Mouse (Mus musculus) lung, adult 2 months (tissue): Measurements from ENCODE around the gene Cdipt. TPM values are rescaled to one million over a fixed set of nuclear protein-coding genes. Genes with fewer than 3 reads are reported as not detected.

Source experiments
- DNase-seq: peaks from one replicate; pipeline ENCODE4 v3.0.0; 2022
- H3K4me1 ChIP-seq: fragments of 200-500 bp; 2 replicates; pipeline ENCODE4 v1.6.1; 2011; ENCODE audit warnings: low read length; ENCODE audit not compliant: control insufficient read depth, insufficient read depth
- H3K4me3 ChIP-seq: fragments of 200-500 bp; replicated peaks from 2 replicates; pipeline ENCODE3; 2011; ENCODE audit warnings: low read depth, mild to moderate bottlenecking, control low read depth, low read length; ENCODE audit errors: extremely low read depth
- CTCF ChIP-seq: fragments of 200-500 bp; IDR thresholded peaks from 2 replicates; pipeline ENCODE4 v1.5.1; 2011; ENCODE audit warnings: mild to moderate bottlenecking, low read length, control low read depth; ENCODE audit not compliant: insufficient read depth
- POLR2A ChIP-seq: fragments of 200-500 bp; IDR thresholded peaks from 2 replicates; pipeline ENCODE4 v1.6.1; 2011; ENCODE audit warnings: low read depth, mild to moderate bottlenecking, control low read depth, low read length, borderline replicate concordance; ENCODE audit errors: extremely low read depth
- WGBS: fragments of 180-500 bp; shearing (Covaris S2); methylation state at CpG from one replicate; pipeline ENCODE4 v1.1.7; 2018; 5-methylcytosine and 5-hydroxymethylcytosine counted together
- polyA plus RNA-seq: library from polyadenylated mRNA; depleted of rRNA; stranded (reverse); fragments of >200 nt; gene quantifications from 2 replicates; pipeline ENCODE4 v1.2.3, GENCODE M21; 2012; rRNA removed

Cdipt gene
- polyA plus RNA-seq, 1 experiment: 332 TPM

DNA sequence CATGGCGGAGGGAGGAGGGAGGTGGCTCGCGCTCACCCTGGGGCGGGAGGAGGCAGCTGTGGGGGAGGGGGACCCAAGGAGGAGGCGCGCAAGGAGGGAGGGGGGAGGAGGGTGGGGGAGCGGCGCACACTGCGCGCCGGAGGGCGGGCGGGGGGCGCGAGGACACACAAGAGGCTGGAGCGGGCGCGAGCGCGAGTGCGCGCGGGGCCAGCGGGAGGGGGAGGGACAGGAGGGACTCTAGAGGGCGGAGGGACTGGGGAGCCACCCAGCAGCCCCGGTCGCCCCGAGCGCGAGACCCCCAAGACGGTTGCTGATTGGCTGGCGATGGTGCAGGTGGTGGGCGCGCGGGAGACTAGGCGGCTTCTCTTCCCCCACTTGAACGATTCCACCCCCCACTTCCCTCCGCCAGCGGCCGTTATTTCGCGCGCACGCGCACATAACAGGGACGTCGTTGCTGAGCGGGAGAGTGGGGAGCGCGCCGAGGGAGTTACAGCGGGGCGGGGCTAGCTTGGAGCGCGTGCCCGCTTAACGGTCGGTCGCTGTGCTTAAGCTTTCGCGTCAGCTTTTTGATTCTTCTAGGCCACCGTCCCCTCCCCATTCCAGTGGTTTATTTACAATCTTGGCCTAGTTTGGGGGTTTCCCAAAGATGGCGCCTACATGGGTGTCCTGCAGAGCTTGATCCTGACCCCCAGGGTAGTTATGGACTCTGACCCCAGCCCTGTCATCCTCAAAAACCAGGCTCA, 51.4 kb downstream of the Cdipt start, which contains the start of gene Maz:
Gene Maz (minus strand): TSS at position 54 of the 743 bp plus-strand sequence.
- peak within 1 kb of the TSS; percentile 73 for H3K4me3 ChIP-seq
- peaks cover 11% of the 10 kb centered on the region; the same call in 1 of the 2 replicates for H3K4me1 ChIP-seq
- peak; percentile 99 for DNase-seq
- TF ChIP-seq CTCF (no peak), POLR2A (peak; percentile 88; the same call in 1 of the 2 replicates)
- WGBS: under 1% methylated on average over 60 of the region's 63 CpGs

- TF ChIP-seq CTCF: no peak
- TF ChIP-seq POLR2A: no peak
- Histone ChIP-seq H3K4me1 (peaks cover 11% of the 10 kb centered on the region; the same call in 1 of the 2 replicates), H3K4me3 (peak overlapping the region; percentile 55)
- DNase-seq: no peak
- 53% methylated on average over 8 of the region's 8 CpGs for WGBS
Observed at GRCm38 (mm10) chr7:127027885-127028284, 52.2 kb downstream of the Cdipt start.

Other genes with a start within 250 kb of the Cdipt start
- 500 and 548 TPM in 2 replicates for gene Mapk3, start 216.3 kb upstream of the Cdipt start, polyA plus RNA-seq
- 18.4 and 35.7 TPM in 2 replicates for gene Gdpd3, start 209.6 kb upstream of the Cdipt start, polyA plus RNA-seq
- gene Ypel3, start 199.0 kb upstream of the Cdipt start, polyA plus RNA-seq: 390 and 597 TPM in 2 replicates
- gene Tbx6, start 194.4 kb upstream of the Cdipt start, polyA plus RNA-seq: 8.7 and 9.5 TPM in 2 replicates
- 135 and 156 TPM in 2 replicates for gene Ppp4c, start 183.4 kb upstream of the Cdipt start, polyA plus RNA-seq
- 11.9 and 13.3 TPM in 2 replicates for gene Fam57b, start 178.2 kb upstream of the Cdipt start, polyA plus RNA-seq
- gene 4930451I11Rik, start 144.3 kb upstream of the Cdipt start, polyA plus RNA-seq: not detected in 2 replicates
- 0.22 and 0.74 TPM in 2 replicates for gene Doc2a, start 128.5 kb upstream of the Cdipt start, polyA plus RNA-seq
- gene Hirip3, start 113.9 kb upstream of the Cdipt start, polyA plus RNA-seq: 6.2 and 7.5 TPM in 2 replicates
- gene Ino80e, start 113.5 kb upstream of the Cdipt start, polyA plus RNA-seq: 66.0 and 68.9 TPM in 2 replicates
- gene Taok2, start 91.2 kb upstream of the Cdipt start, polyA plus RNA-seq: 174 and 210 TPM in 2 replicates
- 83.6 and 92.9 TPM in 2 replicates for gene Tmem219, start 53.0 kb upstream of the Cdipt start, polyA plus RNA-seq
- gene Kctd13, start 47.0 kb upstream of the Cdipt start, polyA plus RNA-seq: 22.4 and 24.5 TPM in 2 replicates
- gene Asphd1, start 26.3 kb upstream of the Cdipt start, polyA plus RNA-seq: not detected in 2 replicates
- 1.0 TPM in 2 replicates for gene Sez6l2, start 25.4 kb upstream of the Cdipt start, polyA plus RNA-seq
- gene Cdiptos, start 184 bp downstream of the Cdipt start, polyA plus RNA-seq: 2.0 and 3.3 TPM in 2 replicates
- 82.2 and 125 TPM in 2 replicates for gene Mvp, start 38.7 kb downstream of the Cdipt start, polyA plus RNA-seq
- 2.6 and 2.8 TPM in 2 replicates for gene Pagr1b, start 40.6 kb downstream of the Cdipt start, polyA plus RNA-seq
- gene Pagr1a, start 41.4 kb downstream of the Cdipt start, polyA plus RNA-seq: 5.7 and 7.5 TPM in 2 replicates
- 26.5 and 38.8 TPM in 2 replicates for gene Gm42742, start 45.2 kb downstream of the Cdipt start, polyA plus RNA-seq
- gene Prrt2, start 45.3 kb downstream of the Cdipt start, polyA plus RNA-seq: 8.1 and 9.8 TPM in 2 replicates
- 131 and 194 TPM in 2 replicates for gene Maz, start 51.1 kb downstream of the Cdipt start, polyA plus RNA-seq
- gene Kif22, start 66.6 kb downstream of the Cdipt start, polyA plus RNA-seq: 0.78 and 1.3 TPM in 2 replicates
- 0.37 and 19.0 TPM in 2 replicates for gene Zg16, start 111.4 kb downstream of the Cdipt start, polyA plus RNA-seq
- 45.0 and 49.9 TPM in 2 replicates for gene AI467606, start 115.4 kb downstream of the Cdipt start, polyA plus RNA-seq
- gene Qprt, start 146.3 kb downstream of the Cdipt start, polyA plus RNA-seq: 0.57 and 0.93 TPM in 2 replicates
- 11.8 and 13.2 TPM in 2 replicates for gene Spn, start 161.9 kb downstream of the Cdipt start, polyA plus RNA-seq
- gene Cd2bp2, start 220.1 kb downstream of the Cdipt start, polyA plus RNA-seq: 20.7 and 31.0 TPM in 2 replicates
- 30.3 and 32.9 TPM in 2 replicates for gene Tbc1d10b, start 232.6 kb downstream of the Cdipt start, polyA plus RNA-seq
- gene Mylpf, start 233.0 kb downstream of the Cdipt start, polyA plus RNA-seq: 1.3 and 135 TPM in 2 replicates